Mouse (Mus musculus) kidney, adult 2 months (tissue): Measurements from ENCODE around the gene Pin4.
A peak's percentile ranks its signal among the peaks of the same experiment; 100 is the strongest.

Source experiments
- CTCF ChIP-seq: fragments of 200-500 bp; conservative IDR thresholded peaks from 2 replicates; pipeline ENCODE4 v1.5.1; 2011; ENCODE audit warnings: low read depth, mild to moderate bottlenecking, control low read depth, low read length, moderate library complexity, mixed read lengths; ENCODE audit not compliant: insufficient read depth, insufficient read length
- POLR2A ChIP-seq: fragments of 200-500 bp; IDR thresholded peaks from one replicate; pipeline ENCODE4 v1.6.1; 2011; ENCODE audit warnings: low read depth, low read length, control low read depth

DNA sequence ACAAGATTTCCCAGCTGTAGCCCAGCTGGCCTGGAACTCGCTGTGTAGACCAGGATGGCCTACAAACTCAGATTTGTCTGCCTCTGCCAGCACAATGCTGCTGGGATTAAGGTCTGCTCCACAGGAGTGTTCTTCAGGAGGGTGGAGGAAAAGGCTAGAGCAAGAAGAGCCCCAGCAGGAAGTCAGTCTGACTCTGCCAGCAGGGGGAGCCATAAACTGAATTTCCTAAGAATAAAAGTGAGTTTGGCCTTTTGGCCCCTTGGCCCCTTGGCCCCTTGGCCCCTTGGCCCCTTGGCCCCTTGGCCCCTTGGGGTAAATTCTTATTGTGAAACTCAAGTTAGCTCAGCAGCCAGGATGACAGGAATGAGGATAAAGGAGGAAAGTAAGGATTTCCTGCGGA, 40.5 kb downstream of the Pin4 start:
- TF ChIP-seq POLR2A = no peak
- TF ChIP-seq CTCF = peak; percentile 44
